Mouse (Mus musculus): ENCODE data around the gene Csta1. TPM values are rescaled to one million over a fixed set of nuclear protein-coding genes. Genes with fewer than 3 reads are reported as not detected.

The Csta1 gene
- not detected for polyA plus RNA-seq (2017; shearing (Covaris generic))

DNA sequence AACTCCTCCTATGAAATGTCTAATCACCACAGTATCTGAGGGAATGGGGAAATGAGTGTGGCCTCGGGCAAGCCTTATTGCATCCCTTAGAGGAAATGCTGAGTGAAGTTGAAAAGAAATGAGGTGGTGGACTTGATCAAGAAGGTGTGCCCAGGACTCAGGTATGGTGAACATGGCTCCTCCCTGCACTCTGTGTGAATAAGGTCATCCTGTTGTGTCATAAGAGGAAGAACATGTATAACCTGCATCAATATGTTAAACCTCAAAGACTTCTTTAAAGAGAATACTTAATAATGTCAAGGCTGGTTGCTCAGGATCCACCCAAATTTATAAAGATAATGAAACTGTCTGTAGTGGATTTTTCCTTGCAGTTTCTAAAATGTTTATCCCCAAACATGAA is at the start of gene Csta1:
Gene Csta1 (minus strand): TSS at position 101 of the 400 bp plus-strand sequence.

DNA sequence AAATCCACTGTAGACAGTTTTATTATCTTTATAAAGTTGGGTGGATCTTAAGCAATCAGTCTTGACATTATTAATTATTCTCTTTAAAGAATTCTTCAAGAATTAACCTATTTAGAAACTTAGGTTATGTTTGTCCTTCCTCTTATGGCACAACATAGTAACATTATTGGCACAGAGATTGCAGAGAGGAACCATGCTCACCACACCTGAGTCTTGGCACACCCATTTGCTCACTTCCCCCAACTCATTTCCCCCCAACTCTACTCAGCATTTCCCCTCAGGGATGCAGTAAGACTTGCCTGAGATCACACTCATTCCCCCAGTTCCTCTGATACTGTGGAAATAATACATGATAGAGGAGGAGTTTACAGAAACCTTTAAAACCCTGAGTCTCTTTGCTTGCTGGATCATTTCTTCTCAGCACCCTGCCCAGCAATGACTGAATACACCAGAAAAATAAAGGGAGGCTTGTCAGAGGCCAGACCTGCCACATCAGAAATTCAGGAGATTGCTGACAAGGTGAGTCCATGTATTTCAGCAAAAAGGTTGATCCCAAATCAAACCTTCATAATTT is 25.4 kb upstream of the Csta1 start, which contains the start of gene Stfa2l1:
Gene Stfa2l1 (plus strand): TSS at position 410 of the 574 bp plus-strand sequence.

GRCm38 (mm10) chr16:36071450-36072379 is 59.3 kb downstream of the Csta1 start, which contains the start of the genes Fam162a and Ccdc58:
Gene Fam162a, minus strand, starts transcription at chr16:36071594.
Gene Ccdc58, plus strand, starts transcription at chr16:36071685.

Other genes with a start within 250 kb of the Csta1 start
- gene Parp9, start 192.8 kb downstream of the Csta1 start, polyA plus RNA-seq (2017; shearing (Covaris generic)) = 114 TPM
- 92.6 TPM for gene Dtx3l, start 192.1 kb downstream of the Csta1 start, polyA plus RNA-seq (2017; shearing (Covaris generic))
- 58.4 TPM for gene Kpna1, start 152.5 kb downstream of the Csta1 start, polyA plus RNA-seq (2017; shearing (Covaris generic))
- 6.7 TPM for gene Wdr5b, start 90.1 kb downstream of the Csta1 start, polyA plus RNA-seq (2017; shearing (Covaris generic))
- 95.8 TPM for gene Fam162a, start 59.6 kb downstream of the Csta1 start, polyA plus RNA-seq (2017; shearing (Covaris generic))
- 45.8 TPM for gene Ccdc58, start 59.6 kb downstream of the Csta1 start, polyA plus RNA-seq (2017; shearing (Covaris generic))
- gene Stfa2l1, start 25.6 kb upstream of the Csta1 start, polyA plus RNA-seq (2017; shearing (Covaris generic)) = not detected
- gene Gm5483, start 53.0 kb upstream of the Csta1 start, polyA plus RNA-seq (2017; shearing (Covaris generic)) = not detected
- not detected for gene Gm5416, start 79.2 kb upstream of the Csta1 start, polyA plus RNA-seq (2017; shearing (Covaris generic))
- 1.4 TPM for gene 2010005H15Rik, start 90.2 kb upstream of the Csta1 start, polyA plus RNA-seq (2017; shearing (Covaris generic))
- not detected for gene Stfa1, start 145.7 kb upstream of the Csta1 start, polyA plus RNA-seq (2017; shearing (Covaris generic))
- not detected for gene BC117090, start 203.1 kb upstream of the Csta1 start, polyA plus RNA-seq (2017; shearing (Covaris generic))
- not detected for gene BC100530, start 236.5 kb upstream of the Csta1 start, polyA plus RNA-seq (2017; shearing (Covaris generic))

Data from CD4-positive, CD25-positive, alpha-beta regulatory T cell, adult 9 weeks (primary cell).